In the genomic region with DNA sequence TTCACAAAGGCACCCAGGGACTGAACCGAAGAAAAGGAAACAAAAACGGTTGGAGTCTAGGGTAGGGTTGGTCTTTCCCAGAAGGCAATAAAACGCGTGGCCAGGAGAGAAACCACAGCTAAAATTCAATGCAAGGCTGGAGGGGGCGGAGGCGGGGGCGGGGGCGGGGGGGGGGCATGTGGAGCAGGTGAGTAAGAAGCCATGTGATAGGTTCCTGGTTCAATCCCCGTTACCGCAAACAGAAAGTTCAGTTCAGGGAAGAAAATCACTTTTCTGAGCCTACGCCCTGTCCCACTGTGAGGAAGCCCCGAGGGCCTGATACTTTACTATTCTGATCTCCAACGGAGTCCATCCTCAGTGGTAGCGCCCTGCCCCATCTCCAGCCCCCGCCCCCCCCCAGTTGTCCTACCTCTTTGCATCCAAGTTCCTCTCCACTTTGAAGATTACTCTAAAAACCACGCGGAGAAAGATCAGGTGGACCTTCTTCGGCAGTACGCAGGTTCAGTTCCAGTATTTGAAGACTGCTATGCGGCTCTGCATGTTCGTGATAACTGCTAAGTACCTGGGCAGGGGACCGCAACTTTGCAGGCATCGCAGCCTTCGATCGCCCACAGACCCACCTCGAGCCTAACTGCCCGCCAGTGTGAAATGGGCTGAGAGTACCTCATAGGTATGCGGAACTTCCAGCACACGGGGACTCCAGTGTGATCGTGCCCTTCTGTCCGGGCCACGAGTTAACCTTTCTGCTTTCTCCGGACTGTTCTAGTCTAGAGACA, we compare ENCODE assay signal across 8 mouse cellular contexts.
A peak's percentile ranks its signal among the peaks of the same experiment; 100 is the strongest.
DNase-seq lines count a peak whose midpoint lies in the region; ATAC-seq and TF ChIP-seq lines count a peak whose summit lies in the region.

No protein-coding gene starts in this region.

- 13% methylated on average over 33 of the region's 33 CpGs for WGBS in thymus, adult 2 months
- 13% methylated on average over 33 of the region's 33 CpGs for WGBS in forebrain, embryonic 15.5 days
- WGBS in liver, embryonic 15.5 days (ENCODE audit: insufficient replicate concordance), result 9% methylated on average over 33 of the region's 33 CpGs
- 27% methylated on average over 33 of the region's 33 CpGs for WGBS in stomach, embryonic 16.5 days

- no peak for TF ChIP-seq CTCF in thymus, adult 2 months (IDR thresholded peaks at IDR 0.05; ENCODE audit: borderline replicate concordance, control insufficient read depth, extremely low read depth, insufficient read depth, low read length, poor library complexity)

- H3K27me3 ChIP-seq in thymus, adult 2 months (ENCODE audit: control insufficient read depth, insufficient read depth, low read length), result no peaks in the 10 kb centered on the region
- H3K27me3 ChIP-seq in forebrain, embryonic 15.5 days, result no peaks in the 10 kb centered on the region
- peaks cover 13% of the 10 kb centered on the region for H3K27me3 ChIP-seq in liver, embryonic 15.5 days
- H3K27me3 ChIP-seq in stomach, embryonic 16.5 days (ENCODE audit: control insufficient read depth, insufficient read depth, low read length), result no peaks in the 10 kb centered on the region

- H3K4me3 ChIP-seq in thymus, adult 2 months (ENCODE audit: control insufficient read depth, insufficient read depth, low read length), result peak overlapping the region; percentile 69
- peak overlapping the region; percentile 12; the same call in 1 of the 2 replicates for H3K4me3 ChIP-seq in forebrain, embryonic 15.5 days
- peak overlapping the region; percentile 35 for H3K4me3 ChIP-seq in liver, embryonic 15.5 days (replicated peaks)
- H3K4me3 ChIP-seq in stomach, embryonic 16.5 days (replicated peaks; ENCODE audit: low read length), result peak overlapping the region; percentile 35

- no peaks in the 10 kb centered on the region for H3K36me3 ChIP-seq in thymus, adult 2 months (ENCODE audit: control insufficient read depth, insufficient read depth, low read length)
- no peaks in the 10 kb centered on the region for H3K36me3 ChIP-seq in forebrain, embryonic 15.5 days
- H3K36me3 ChIP-seq in liver, embryonic 15.5 days (replicated peaks), result no peaks in the 10 kb centered on the region
- H3K36me3 ChIP-seq in stomach, embryonic 16.5 days (ENCODE audit: control insufficient read depth, insufficient read depth, low read length), result no peaks in the 10 kb centered on the region

- ATAC-seq in forebrain, embryonic 15.5 days (replicated peaks), result peak; percentile 33; the same call in 1 of the 2 replicates
- ATAC-seq in liver, embryonic 15.5 days (ENCODE audit: insufficient read depth), result no peak
- ATAC-seq in stomach, embryonic 16.5 days (ENCODE audit: insufficient read depth, low FRiP score), result 0 out of 2 replicates have a peak, but pooled peaks have one; percentile 53
- no peak for ATAC-seq in monocyte, adult 5-6 weeks (replicated peaks; ENCODE audit: insufficient number of reproducible peaks, low FRiP score, low TSS enrichment, poor library complexity, severe bottlenecking)

- peaks cover 21% of the 10 kb centered on the region for H3K4me1 ChIP-seq in thymus, adult 2 months (replicated peaks; ENCODE audit: control insufficient read depth, insufficient read depth, low read length)
- peaks cover 34% of the 10 kb centered on the region for H3K4me1 ChIP-seq in forebrain, embryonic 15.5 days
- 0 out of 2 replicates have a peak, but pooled peaks cover 2% of the 10 kb centered on the region for H3K4me1 ChIP-seq in liver, embryonic 15.5 days (replicated peaks)
- H3K4me1 ChIP-seq in stomach, embryonic 16.5 days (ENCODE audit: control insufficient read depth, insufficient read depth, low read length), result peaks cover 6% of the 10 kb centered on the region; the same call in 1 of the 2 replicates

- DNase-seq in thymus, adult 2 months, result peak; percentile 11
- no peak for DNase-seq in thymus, postnatal 0 days (ENCODE audit: low spot score)
- no peak for DNase-seq in left cerebral cortex, postnatal 4 days
- no peak for DNase-seq in cerebellum, adult 18-20 months

- intact Hi-C loops in left cerebral cortex, postnatal 4 days (cut with DNase I), result no loop called here

- peak overlapping the region; percentile 36 for H3K4me2 ChIP-seq in forebrain, embryonic 15.5 days (replicated peaks)
- peak overlapping the region; percentile 53 for H3K4me2 ChIP-seq in liver, embryonic 15.5 days
- peak overlapping the region; percentile 53 for H3K4me2 ChIP-seq in stomach, embryonic 16.5 days (ENCODE audit: low read depth, low read length)

- no peaks in the 10 kb centered on the region for H3K9me3 ChIP-seq in forebrain, embryonic 15.5 days
- no peaks in the 10 kb centered on the region for H3K9me3 ChIP-seq in liver, embryonic 15.5 days (replicated peaks)
- H3K9me3 ChIP-seq in stomach, embryonic 16.5 days (replicated peaks; ENCODE audit: control insufficient read depth, low read length), result no peaks in the 10 kb centered on the region

- TF ChIP-seq POLR2A in thymus, adult 2 months (IDR thresholded peaks at IDR 0.05; ENCODE audit: control insufficient read depth, extremely low read depth, insufficient read depth, low read length, poor library complexity), result no peak

- no peak overlapping the region for H3K9ac ChIP-seq in forebrain, embryonic 15.5 days (replicated peaks)
- H3K9ac ChIP-seq in liver, embryonic 15.5 days, result no peak overlapping the region
- H3K9ac ChIP-seq in stomach, embryonic 16.5 days (ENCODE audit: low read length), result peak overlapping the region; percentile 52; the same call in 1 of the 2 replicates

- H3K27ac ChIP-seq in thymus, adult 2 months (ENCODE audit: control insufficient read depth, insufficient read depth, low read length), result no peak overlapping the region
- no peak overlapping the region for H3K27ac ChIP-seq in forebrain, embryonic 15.5 days (replicated peaks)
- H3K27ac ChIP-seq in liver, embryonic 15.5 days (replicated peaks), result no peak overlapping the region
- no peak overlapping the region for H3K27ac ChIP-seq in stomach, embryonic 16.5 days (ENCODE audit: low read length)

Comparison
In these comparisons a context has a peak if more than half of its experiments do, and no peak if none do; other contexts are left out.
1. H3K4me3 ChIP-seq: peak in every context shown above with its lines; median percentile 69 in thymus, adult 2 months; 35 in liver, embryonic 15.5 days; 35 in stomach, embryonic 16.5 days; 12 in forebrain, embryonic 15.5 days.
2. ATAC-seq: peak in forebrain, embryonic 15.5 days (single experiment) and stomach, embryonic 16.5 days (single experiment); none in liver, embryonic 15.5 days (single experiment) and monocyte, adult 5-6 weeks (single experiment).
3. Peak in every context shown above with its lines, with median percentiles within 50 percentile points of each other: H3K4me2 ChIP-seq.